Mouse (Mus musculus): ENCODE measurements around the gene Fancm. TPM values are rescaled to one million over a fixed set of nuclear protein-coding genes. Genes with fewer than 3 reads are reported as not detected.
"Not testable (repeated sequence)": the region's sequence is repeated elsewhere in the genome, so short reads cannot be mapped to it uniquely, and the experiment has no call there.

Fancm gene
- polyA plus RNA-seq, 1 experiment from 2014 or later, result 13.9 TPM

GRCm38 (mm10) chr12:65073611-65074178 is 1.7 kb upstream of the Fancm start, which contains the start of gene Fkbp3:
Fkbp3 (minus strand) TSS chr12:65074007.
- Histone ChIP-seq H3K4me1 (peaks cover 42% of the 10 kb centered on the region), H3K36me3 (ENCODE audit: poor library complexity, severe bottlenecking) (peaks cover 10% of the 10 kb centered on the region), H3K4me3 (peak within 1 kb of the TSS; percentile 86), H3K9me3 (replicated peaks) (no peaks in the 10 kb centered on the region), H3K27me3 (no peaks in the 10 kb centered on the region), H3K4me2 (peak within 1 kb of the TSS; percentile 93), H3K27ac (peak within 1 kb of the TSS; percentile 94), H3K9ac (peak within 1 kb of the TSS; percentile 94)
- peak; percentile 99 for ATAC-seq
- 0% methylated on average over 49 of the region's 49 CpGs for WGBS

- H3K9me3 ChIP-seq (replicated peaks), result no peaks in the 10 kb centered on the region
- WGBS, result 40% methylated on average over 7 of the region's 7 CpGs
- ATAC-seq, result no peak
- peak overlapping the region; percentile 94; the same call in 1 of the 2 replicates for H3K27ac ChIP-seq
- H3K27me3 ChIP-seq, result no peaks in the 10 kb centered on the region
- H3K4me1 ChIP-seq, result peaks cover 42% of the 10 kb centered on the region
- H3K4me3 ChIP-seq, result peak overlapping the region; percentile 86
- 0 out of 2 replicates have a peak, but pooled peaks cover 3% of the 10 kb centered on the region for H3K36me3 ChIP-seq (ENCODE audit: poor library complexity, severe bottlenecking)
- H3K4me2 ChIP-seq, result peak overlapping the region; percentile 93
- H3K9ac ChIP-seq, result 0 out of 2 replicates have a peak overlapping the region, but pooled peaks have one; percentile 68
Measured at GRCm38 (mm10) chr12:65074651-65075050, 752 bp upstream of the Fancm start.

GRCm38 (mm10) chr12:65075733-65076310 is 419 bp downstream of the Fancm start:
- Histone ChIP-seq H3K27me3 (no peaks in the 10 kb centered on the region), H3K4me2 (peak overlapping the region; percentile 93), H3K9me3 (replicated peaks) (no peaks in the 10 kb centered on the region), H3K9ac (peak overlapping the region; percentile 89), H3K4me3 (peak overlapping the region; percentile 86), H3K4me1 (peaks cover 42% of the 10 kb centered on the region), H3K36me3 (ENCODE audit: poor library complexity, severe bottlenecking) (peaks cover 10% of the 10 kb centered on the region), H3K27ac (peak overlapping the region; percentile 88)
- peak; percentile 11; the same call in 1 of the 2 replicates for ATAC-seq
- WGBS, result 0% methylated on average over 40 of the region's 41 CpGs

GRCm38 (mm10) chr12:65076906-65077305 is 1.5 kb downstream of the Fancm start:
- H3K9me3 ChIP-seq (replicated peaks), result no peaks in the 10 kb centered on the region
- ATAC-seq, result no peak
- peak overlapping the region; percentile 93 for H3K4me2 ChIP-seq
- peaks cover 42% of the 10 kb centered on the region for H3K4me1 ChIP-seq
- no peak overlapping the region for H3K27ac ChIP-seq
- H3K36me3 ChIP-seq (ENCODE audit: poor library complexity, severe bottlenecking), result peaks cover 11% of the 10 kb centered on the region
- WGBS, result 91% methylated on average over 9 of the region's 9 CpGs
- peak overlapping the region; percentile 89; the same call in 1 of the 2 replicates for H3K9ac ChIP-seq
- no peaks in the 10 kb centered on the region for H3K27me3 ChIP-seq
- peak overlapping the region; percentile 86 for H3K4me3 ChIP-seq

GRCm38 (mm10) chr12:65108746-65109145 is 33.3 kb downstream of the Fancm start:
- WGBS, result 74% methylated on average over 1 of the region's 1 CpGs
- ATAC-seq, result no peak
- Histone ChIP-seq H3K27me3 (no peaks in the 10 kb centered on the region), H3K4me3 (no peak overlapping the region), H3K4me2 (no peak overlapping the region), H3K9me3 (replicated peaks) (no peaks in the 10 kb centered on the region), H3K36me3 (ENCODE audit: poor library complexity, severe bottlenecking) (peaks cover 36% of the 10 kb centered on the region), H3K27ac (no peak overlapping the region), H3K4me1 (no peaks in the 10 kb centered on the region), H3K9ac (no peak overlapping the region)

GRCm38 (mm10) chr12:65111503-65111902 is 36.1 kb downstream of the Fancm start:
- H3K9ac ChIP-seq, result no peak overlapping the region
- no peaks in the 10 kb centered on the region for H3K4me1 ChIP-seq
- peaks cover 38% of the 10 kb centered on the region for H3K36me3 ChIP-seq (ENCODE audit: poor library complexity, severe bottlenecking)
- H3K9me3 ChIP-seq (replicated peaks), result no peaks in the 10 kb centered on the region
- H3K4me2 ChIP-seq, result no peak overlapping the region
- WGBS, result 91% methylated on average over 3 of the region's 3 CpGs
- H3K27me3 ChIP-seq, result no peaks in the 10 kb centered on the region
- no peak for ATAC-seq
- H3K4me3 ChIP-seq, result no peak overlapping the region
- no peak overlapping the region for H3K27ac ChIP-seq

- H3K27ac ChIP-seq, result no peak overlapping the region
- no peaks in the 10 kb centered on the region for H3K27me3 ChIP-seq
- no peaks in the 10 kb centered on the region for H3K9me3 ChIP-seq (replicated peaks)
- no peaks in the 10 kb centered on the region for H3K4me1 ChIP-seq
- 94% methylated on average over 1 of the region's 1 CpGs for WGBS
- H3K4me2 ChIP-seq, result no peak overlapping the region
- H3K36me3 ChIP-seq (ENCODE audit: poor library complexity, severe bottlenecking), result peaks cover 43% of the 10 kb centered on the region
- H3K9ac ChIP-seq, result no peak overlapping the region
- H3K4me3 ChIP-seq, result no peak overlapping the region
- ATAC-seq, result no peak
Measured at GRCm38 (mm10) chr12:65112811-65113210, 37.4 kb downstream of the Fancm start.

- no peaks in the 10 kb centered on the region for H3K27me3 ChIP-seq
- H3K4me2 ChIP-seq, result no peak overlapping the region
- no peak overlapping the region for H3K9ac ChIP-seq
- H3K4me1 ChIP-seq, result no peaks in the 10 kb centered on the region
- WGBS, result 90% methylated on average over 4 of the region's 4 CpGs
- no peak overlapping the region for H3K4me3 ChIP-seq
- H3K36me3 ChIP-seq (ENCODE audit: poor library complexity, severe bottlenecking), result peaks cover 52% of the 10 kb centered on the region
- H3K9me3 ChIP-seq (replicated peaks), result no peaks in the 10 kb centered on the region
- no peak overlapping the region for H3K27ac ChIP-seq
- ATAC-seq, result no peak
Measured at GRCm38 (mm10) chr12:65113925-65114324, 38.5 kb downstream of the Fancm start.

GRCm38 (mm10) chr12:65114978-65115377 is 39.6 kb downstream of the Fancm start:
- not testable (repeated sequence) for H3K27me3 ChIP-seq; H3K27ac ChIP-seq; H3K9ac ChIP-seq; H3K4me3 ChIP-seq; ATAC-seq; H3K4me2 ChIP-seq; H3K9me3 ChIP-seq (replicated peaks); H3K4me1 ChIP-seq
- peaks cover 54% of the 10 kb centered on the region for H3K36me3 ChIP-seq (ENCODE audit: poor library complexity, severe bottlenecking)
- WGBS, result 90% methylated on average over 3 of the region's 3 CpGs

GRCm38 (mm10) chr12:65118968-65119367 is 43.6 kb downstream of the Fancm start:
- 84% methylated on average over 7 of the region's 7 CpGs for WGBS
- Histone ChIP-seq H3K4me3 (no peak overlapping the region), H3K9me3 (replicated peaks) (no peaks in the 10 kb centered on the region), H3K36me3 (ENCODE audit: poor library complexity, severe bottlenecking) (peaks cover 73% of the 10 kb centered on the region), H3K4me2 (no peak overlapping the region), H3K27me3 (no peaks in the 10 kb centered on the region), H3K9ac (no peak overlapping the region), H3K27ac (no peak overlapping the region), H3K4me1 (no peaks in the 10 kb centered on the region)
- ATAC-seq, result no peak

- H3K27ac ChIP-seq, result no peak overlapping the region
- no peaks in the 10 kb centered on the region for H3K9me3 ChIP-seq (replicated peaks)
- 91% methylated on average over 5 of the region's 5 CpGs for WGBS
- no peak overlapping the region for H3K9ac ChIP-seq
- no peaks in the 10 kb centered on the region for H3K27me3 ChIP-seq
- no peaks in the 10 kb centered on the region for H3K4me1 ChIP-seq
- H3K4me2 ChIP-seq, result no peak overlapping the region
- peaks cover 73% of the 10 kb centered on the region for H3K36me3 ChIP-seq (ENCODE audit: poor library complexity, severe bottlenecking)
- ATAC-seq, result no peak
- no peak overlapping the region for H3K4me3 ChIP-seq
Measured at GRCm38 (mm10) chr12:65119451-65119850, 44.0 kb downstream of the Fancm start.

- peaks cover 42% of the 10 kb centered on the region for H3K36me3 ChIP-seq (ENCODE audit: poor library complexity, severe bottlenecking)
- H3K9me3 ChIP-seq (replicated peaks); H3K27me3 ChIP-seq; H3K27ac ChIP-seq; H3K9ac ChIP-seq; H3K4me2 ChIP-seq; H3K4me3 ChIP-seq; H3K4me1 ChIP-seq; ATAC-seq: not testable (repeated sequence)
- WGBS, result 92% methylated on average over 4 of the region's 4 CpGs
Measured at GRCm38 (mm10) chr12:65136121-65136520, 60.7 kb downstream of the Fancm start.
